Mouse (Mus musculus): ENCODE measurements around the gene Klri2.
"Not testable (repeated sequence)": the region's sequence is repeated elsewhere in the genome, so short reads cannot be mapped to it uniquely, and the experiment has no call there.

Klri2 gene

DNA sequence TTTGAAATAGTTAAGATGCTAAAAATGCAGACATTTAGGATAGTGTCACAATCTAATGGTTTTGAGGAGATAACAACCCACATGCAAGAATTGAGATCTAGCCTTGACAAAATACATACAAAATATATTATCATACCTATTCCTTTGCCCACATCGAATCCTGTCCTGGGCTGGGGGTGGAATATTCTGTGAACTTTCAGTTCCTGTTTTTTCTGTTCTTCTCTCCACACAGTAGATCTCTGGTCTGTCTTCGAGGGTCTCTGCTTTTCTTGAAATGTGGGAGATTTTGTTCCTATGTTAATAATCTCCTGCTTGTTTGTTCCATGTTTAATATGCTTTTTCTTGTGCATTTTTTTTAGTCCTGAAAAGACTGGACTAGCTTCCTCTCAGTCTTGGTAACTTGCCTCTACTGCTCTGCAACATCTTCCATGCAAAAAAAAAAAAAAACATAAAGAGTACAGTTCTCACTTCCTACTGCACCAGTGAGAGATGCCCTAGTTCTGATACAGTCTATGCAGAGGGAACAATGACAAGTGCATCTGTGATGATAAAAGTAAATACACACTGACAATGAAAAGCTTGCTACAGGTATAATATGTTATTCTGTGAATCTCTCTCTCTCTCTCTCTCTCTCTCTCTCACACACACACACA, at the start of gene Klri2:
Gene Klri2 (minus strand): TSS at position 416 of the 653 bp plus-strand sequence.
- DNase-seq (ENCODE audit: low read depth, low spot score) = no peak

GRCm38 (mm10) chr6:129784170-129784569, 43.9 kb upstream of the Klri2 start, which contains the start of gene Gm156:
Gene Gm156, minus strand, starts transcription at chr6:129784270.
- DNase-seq (ENCODE audit: low read depth, low spot score) = not testable (repeated sequence)

DNA sequence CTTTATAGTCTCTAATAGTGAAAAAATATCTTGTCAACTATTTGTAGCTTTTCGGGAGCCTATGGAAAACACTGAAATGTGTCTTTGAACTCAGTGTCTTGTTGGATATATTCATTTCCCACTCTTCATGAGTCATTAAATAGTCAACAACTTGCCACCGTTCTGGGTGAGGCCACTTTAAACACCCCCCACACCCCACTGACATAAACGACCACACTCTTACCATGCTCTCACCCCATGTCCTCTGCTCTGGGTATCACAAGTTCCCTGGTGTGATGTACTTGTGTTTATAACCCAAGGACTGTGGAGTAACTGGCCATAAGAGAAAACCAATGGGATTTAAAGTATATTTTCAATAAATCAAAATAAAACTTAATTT, 7.4 kb upstream of the Klri2 start:
- no peak for DNase-seq (ENCODE audit: low read depth, low spot score)

GRCm38 (mm10) chr6:129747016-129747653, 6.9 kb upstream of the Klri2 start:
- DNase-seq (ENCODE audit: low read depth, low spot score) = no peak

DNA sequence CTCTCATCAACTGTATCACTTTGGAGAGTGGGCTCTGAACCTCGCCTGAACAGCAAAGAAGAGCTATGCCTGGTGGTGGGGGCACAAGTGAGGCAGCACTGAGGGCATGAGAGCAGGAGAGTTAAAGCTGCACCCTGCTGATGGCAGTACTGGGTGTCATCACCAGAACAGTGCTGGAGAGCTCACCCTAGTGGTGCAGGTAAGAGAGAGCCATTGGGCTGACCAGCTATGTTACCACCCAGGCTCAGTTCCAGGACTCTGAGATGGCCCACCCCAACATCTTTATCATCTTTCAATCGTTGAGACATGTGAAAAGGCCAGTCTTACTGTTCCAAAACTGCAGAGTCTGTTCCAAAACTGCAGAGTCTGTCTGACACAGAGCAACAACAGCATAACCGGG, 5.9 kb upstream of the Klri2 start:
- no peak for DNase-seq (ENCODE audit: low read depth, low spot score)

DNA sequence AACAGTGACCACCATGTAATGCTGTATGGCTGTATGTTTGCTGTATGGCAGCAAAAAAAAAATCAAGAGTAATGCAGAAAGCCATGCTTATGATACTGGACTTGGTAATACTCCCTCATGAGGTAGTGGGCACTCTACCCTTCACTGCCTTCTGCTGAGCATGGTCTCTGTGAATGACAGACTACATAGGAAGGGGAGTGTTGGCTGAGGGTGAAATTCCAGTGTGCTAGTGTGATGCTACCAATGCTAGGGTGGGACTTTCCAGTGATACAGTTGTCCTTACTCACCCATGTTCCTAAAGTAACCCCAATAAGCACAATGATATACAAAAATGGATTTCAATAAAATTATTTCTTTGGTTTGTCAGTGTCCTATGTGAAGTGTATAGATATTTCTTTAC, 3.9 kb downstream of the Klri2 start:
- no peak for DNase-seq (ENCODE audit: low read depth, low spot score)

DNA sequence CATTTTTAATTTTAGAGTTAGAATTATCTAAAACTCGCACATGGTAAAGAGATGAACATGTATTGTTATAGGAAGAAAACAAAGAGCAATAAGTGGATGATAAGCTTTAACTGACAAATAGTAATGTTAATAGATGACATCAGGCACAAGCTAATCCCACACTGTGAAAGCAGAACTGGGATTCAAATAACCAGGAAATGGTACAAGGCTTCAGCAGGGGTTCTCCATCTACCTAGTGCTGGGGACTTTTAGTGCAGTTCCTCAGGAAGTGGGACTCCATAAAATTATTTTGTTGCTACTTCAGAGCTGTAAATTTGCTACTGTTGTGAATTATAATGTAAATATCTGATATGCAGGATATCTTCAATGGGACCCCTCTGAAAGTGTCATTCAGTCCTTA, 13.0 kb downstream of the Klri2 start:
- DNase-seq (ENCODE audit: low read depth, low spot score) = no peak

- no peak for DNase-seq (ENCODE audit: low read depth, low spot score)
Measured at GRCm38 (mm10) chr6:129721390-129721789, 18.9 kb downstream of the Klri2 start.

GRCm38 (mm10) chr6:129720487-129720886, 19.8 kb downstream of the Klri2 start:
- no peak for DNase-seq (ENCODE audit: low read depth, low spot score)

DNA sequence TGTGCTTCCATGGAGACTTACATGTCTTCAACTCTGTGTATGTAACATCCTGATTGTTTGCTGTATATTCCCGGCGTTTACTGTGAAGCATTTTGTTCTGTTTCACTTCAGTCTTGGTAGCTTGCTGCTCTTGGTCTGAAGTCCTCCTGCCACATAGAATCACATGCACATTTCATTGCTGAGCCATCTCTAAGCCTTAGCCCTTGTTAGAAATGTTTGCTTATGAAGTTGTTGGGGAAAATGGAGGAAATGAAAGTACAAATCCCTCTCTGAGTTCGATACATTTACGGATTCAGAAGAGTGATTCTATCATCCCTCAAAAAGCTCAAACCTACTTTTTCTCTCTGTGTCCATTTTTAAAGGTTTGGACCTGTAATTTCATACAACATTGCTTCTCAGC, 23.3 kb downstream of the Klri2 start, which contains the start of gene Klri1:
Gene Klri1 (minus strand): TSS at position 101 of the 400 bp plus-strand sequence.
- no peak for DNase-seq (ENCODE audit: low read depth, low spot score)

DNA sequence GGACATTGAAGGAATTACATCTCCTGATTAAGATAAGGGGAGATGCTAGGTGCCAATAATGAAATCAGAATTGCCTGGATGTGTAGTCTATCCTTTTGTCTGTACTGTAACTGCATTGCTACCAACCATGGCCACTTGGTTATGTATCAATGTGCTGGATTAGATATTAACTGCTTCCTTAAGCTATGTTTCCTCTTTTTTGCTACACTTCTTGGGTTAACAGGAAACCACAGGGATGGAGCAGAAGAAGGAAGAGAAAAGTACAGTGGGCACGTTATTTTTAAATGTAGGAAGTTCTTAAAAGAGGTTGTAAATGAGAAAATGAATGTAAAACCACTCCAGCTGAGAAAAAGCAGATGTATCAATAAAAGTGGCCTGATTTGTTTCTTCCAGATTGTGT, 26.7 kb downstream of the Klri2 start:
- DNase-seq (ENCODE audit: low read depth, low spot score) = no peak

- not testable (repeated sequence) for DNase-seq (ENCODE audit: low read depth, low spot score)
Measured at GRCm38 (mm10) chr6:129691436-129691835, 48.8 kb downstream of the Klri2 start.

- DNase-seq (ENCODE audit: low read depth, low spot score) = no peak
Measured at GRCm38 (mm10) chr6:129680379-129680778, 59.9 kb downstream of the Klri2 start.

Data from ZHBTc4 (cell line).